Mouse (Mus musculus): ENCODE data around the gene Arpc1a. TPM values are rescaled to one million over a fixed set of nuclear protein-coding genes. Genes with fewer than 3 reads are reported as not detected.

Gene Arpc1a
- 87.5 TPM for total RNA-seq (2023)

DNA sequence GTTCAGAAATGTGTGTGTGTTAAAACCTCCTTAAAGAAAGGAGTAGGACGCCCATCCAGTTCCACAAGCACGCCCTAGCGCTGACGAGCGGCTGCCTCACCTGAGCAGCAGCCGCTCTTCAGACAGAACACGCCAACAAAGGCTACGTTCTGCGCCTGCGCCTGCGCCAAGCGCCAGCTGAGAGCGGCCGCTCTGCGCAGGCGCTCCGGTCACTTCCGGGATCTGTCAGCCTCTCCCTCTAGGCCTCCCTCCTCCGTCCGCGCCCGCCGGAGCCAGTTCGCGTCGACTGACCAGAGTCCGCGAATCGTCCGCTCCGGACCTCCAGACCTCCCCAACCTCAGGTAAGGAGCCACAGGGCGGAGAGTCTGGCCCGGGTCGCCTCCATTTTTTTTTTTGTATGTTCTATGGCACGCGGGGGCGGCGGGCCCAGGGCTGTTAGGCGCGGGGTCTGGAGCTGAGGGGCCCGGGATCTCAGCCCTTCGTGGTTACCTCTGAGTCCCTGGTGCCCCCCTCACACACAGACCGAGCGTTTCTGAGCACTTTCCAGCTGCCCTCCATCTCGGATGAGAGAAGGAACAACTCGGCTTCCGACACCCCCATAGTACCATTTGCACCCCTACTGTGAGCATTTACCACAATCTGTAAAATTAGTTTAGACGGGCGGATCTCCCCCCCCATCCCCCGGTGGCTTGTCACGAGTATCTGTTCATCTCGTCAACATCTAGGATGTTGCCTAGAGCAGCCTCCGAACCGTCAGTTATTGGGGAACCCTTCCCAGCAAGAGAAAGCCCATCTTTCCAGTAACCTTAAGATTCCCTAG, at the start of gene Arpc1a, which contains the start of gene Kpna7:
Gene Arpc1a, plus strand, starts transcription at position 199 of the 820 bp plus-strand sequence.
Gene Kpna7, minus strand, starts transcription at position 399 of the 820 bp plus-strand sequence.

DNA sequence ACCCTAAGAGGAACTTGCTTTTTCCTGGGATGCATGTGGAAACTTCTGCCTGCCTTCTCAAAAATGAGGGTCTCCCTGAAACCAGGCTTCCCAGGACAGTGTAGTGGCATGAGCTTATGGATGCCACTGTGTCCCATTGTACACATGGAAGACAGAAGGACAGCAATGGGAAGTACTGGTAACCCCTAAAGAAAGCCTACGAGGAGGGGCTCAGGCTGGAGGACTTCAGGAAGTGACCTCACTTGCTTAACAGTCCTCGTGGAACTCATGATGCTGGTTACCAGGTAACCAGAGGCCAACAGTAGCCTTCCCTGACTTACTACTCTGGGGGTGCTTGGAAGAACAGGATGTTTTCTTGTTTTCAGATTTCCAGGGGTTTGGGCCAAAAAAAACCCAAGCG, 40.9 kb upstream of the Arpc1a start, which contains the start of gene 1700018F24Rik:
Gene 1700018F24Rik, plus strand, starts transcription at position 301 of the 400 bp plus-strand sequence.

DNA sequence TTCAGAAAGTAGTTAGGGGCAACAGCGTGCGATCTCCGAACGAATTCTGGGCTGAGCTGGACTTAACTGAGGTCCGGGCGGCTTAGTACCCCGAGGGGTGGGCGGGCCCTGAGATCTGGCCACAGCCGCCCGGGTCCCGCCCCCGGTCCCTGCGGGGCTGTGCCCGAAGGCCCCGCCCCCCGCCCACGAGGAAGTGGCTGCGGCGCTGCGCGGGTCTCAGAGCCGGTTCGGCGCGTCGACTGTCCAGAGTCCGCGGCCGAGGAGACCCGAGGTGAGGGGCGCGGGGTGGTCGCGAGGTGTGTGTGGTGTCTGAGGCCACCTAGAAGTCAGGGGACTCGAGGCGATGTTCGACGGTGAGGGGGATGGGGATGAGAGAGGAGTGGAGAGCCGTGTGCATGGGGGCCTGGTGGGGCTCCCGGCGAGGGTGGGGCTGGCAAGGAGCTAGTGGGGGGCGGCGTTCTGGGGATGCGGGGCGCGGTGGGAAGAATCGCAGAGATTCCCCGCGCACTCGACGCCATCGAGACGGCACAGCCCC, 30.5 kb downstream of the Arpc1a start, which contains the start of gene Arpc1b:
Gene Arpc1b, plus strand, starts transcription at position 145 of the 535 bp plus-strand sequence.

DNA sequence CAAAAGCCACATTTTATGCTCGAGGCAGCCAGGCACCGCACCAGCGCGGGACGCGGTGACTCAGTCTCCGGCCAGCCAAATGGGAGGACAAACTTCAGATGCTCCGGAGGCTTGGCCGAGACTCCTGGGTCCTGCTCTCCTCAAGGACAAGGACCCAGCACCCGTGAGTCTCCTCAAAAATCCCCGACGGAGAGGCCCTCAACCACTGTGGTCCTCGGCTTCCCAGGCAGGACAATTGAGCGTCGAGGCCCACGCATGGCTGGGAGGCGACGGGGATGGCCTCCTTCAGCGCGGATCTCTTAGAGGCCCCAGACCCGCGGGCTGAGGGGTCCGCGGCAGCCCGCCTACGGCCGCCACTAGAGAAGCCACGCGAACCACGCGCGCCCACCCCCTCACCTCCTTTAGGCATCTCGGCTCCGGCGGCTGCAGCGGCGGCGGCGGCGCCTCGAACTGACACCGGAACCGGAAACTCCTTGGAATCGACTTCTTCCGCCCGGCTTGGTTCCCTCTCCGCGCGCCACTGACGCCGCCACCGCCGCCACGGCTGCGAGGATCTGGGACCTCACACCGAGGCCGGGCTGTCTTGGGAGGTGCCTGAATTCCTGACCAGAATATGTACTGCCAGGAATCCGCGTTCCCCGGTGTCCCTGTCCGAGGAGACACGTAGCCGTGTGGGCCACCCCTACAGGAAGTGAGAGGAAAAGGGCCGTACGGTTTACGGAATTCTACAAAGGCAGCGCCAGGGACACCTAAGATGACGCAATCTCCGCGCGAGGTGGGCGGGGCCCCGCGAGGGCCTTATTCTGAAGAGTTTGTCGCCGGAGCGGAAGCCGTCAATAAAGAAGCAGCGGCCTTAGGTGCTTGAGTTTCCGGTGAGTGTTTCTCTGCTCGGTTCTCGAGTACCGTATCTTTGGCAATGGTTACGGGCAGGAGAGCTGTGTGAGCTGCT, 56.2 kb downstream of the Arpc1a start, which contains the start of the genes Pdap1 and Bud31:
Gene Pdap1, minus strand, starts transcription at position 668 of the 949 bp plus-strand sequence.
Gene Bud31, plus strand, starts transcription at position 792 of the 949 bp plus-strand sequence.

Other genes starting within 250 kb of the Arpc1a start
- 68.8 TPM for gene Smurf1, start 118.0 kb upstream of the Arpc1a start, total RNA-seq (2023)
- gene Gm4871, start 51.1 kb upstream of the Arpc1a start, total RNA-seq (2023) = not detected
- gene 1700018F24Rik, start 40.8 kb upstream of the Arpc1a start, total RNA-seq (2023) = not detected
- not detected for gene Kpna7, start 200 bp downstream of the Arpc1a start, total RNA-seq (2023)
- gene Arpc1b, start 30.4 kb downstream of the Arpc1a start, total RNA-seq (2023) = 399 TPM
- 46.4 TPM for gene Pdap1, start 56.4 kb downstream of the Arpc1a start, total RNA-seq (2023)
- gene Bud31, start 56.5 kb downstream of the Arpc1a start, total RNA-seq (2023) = 223 TPM
- gene Ptcd1, start 83.3 kb downstream of the Arpc1a start, total RNA-seq (2023) = 22.8 TPM
- 38.1 TPM for gene Cpsf4, start 83.4 kb downstream of the Arpc1a start, total RNA-seq (2023)
- gene Atp5j2, start 108.2 kb downstream of the Arpc1a start, total RNA-seq (2023) = 152 TPM
- 38.8 TPM for gene Zkscan14, start 118.0 kb downstream of the Arpc1a start, total RNA-seq (2023)
- 7.7 TPM for gene Zkscan5, start 120.7 kb downstream of the Arpc1a start, total RNA-seq (2023)
- 74.7 TPM for gene Zfp655, start 147.9 kb downstream of the Arpc1a start, total RNA-seq (2023)
- gene Zscan25, start 196.7 kb downstream of the Arpc1a start, total RNA-seq (2023) = 36.0 TPM